Mouse (Mus musculus): ENCODE data around the gene Nexn.
"Not testable (repeated sequence)": the region's sequence is repeated elsewhere in the genome, so short reads cannot be mapped to it uniquely, and the experiment has no call there.

Nexn gene

GRCm38 (mm10) chr3:152231333-152232100, 34.6 kb downstream of the Nexn start:
- no peak for DNase-seq

GRCm38 (mm10) chr3:152229271-152229670, 36.9 kb downstream of the Nexn start:
- no peak for DNase-seq

- no peak for DNase-seq
Measured at GRCm38 (mm10) chr3:152228843-152229242, 37.3 kb downstream of the Nexn start.

- DNase-seq, result no peak
Measured at GRCm38 (mm10) chr3:152225906-152226305, 40.2 kb downstream of the Nexn start.

GRCm38 (mm10) chr3:152224918-152225317, 41.2 kb downstream of the Nexn start:
- no peak for DNase-seq

GRCm38 (mm10) chr3:152213416-152213815, 52.7 kb downstream of the Nexn start:
- no peak for DNase-seq

GRCm38 (mm10) chr3:152211731-152212279, 54.3 kb downstream of the Nexn start:
- DNase-seq, result no peak

GRCm38 (mm10) chr3:152210728-152211391, 55.3 kb downstream of the Nexn start:
- DNase-seq, result peak; percentile 73 to 86

- peak; percentile 100 for DNase-seq
Measured at GRCm38 (mm10) chr3:152209967-152210634, 56.0 kb downstream of the Nexn start, which contains the start of the genes Dnajb4 and Fubp1. Gene Dnajb4 (minus strand): TSS chr3:152210302. Gene Fubp1 (plus strand): TSS chr3:152210422.

- no peak for DNase-seq
Measured at GRCm38 (mm10) chr3:152209177-152209966, 56.8 kb downstream of the Nexn start.

- no peak for DNase-seq
Measured at GRCm38 (mm10) chr3:152208096-152208885, 57.9 kb downstream of the Nexn start.

- DNase-seq, result no peak
Measured at GRCm38 (mm10) chr3:152207156-152207555, 59.0 kb downstream of the Nexn start.

GRCm38 (mm10) chr3:152204577-152204976, 61.6 kb downstream of the Nexn start:
- DNase-seq, result no peak

- DNase-seq, result no peak
Measured at GRCm38 (mm10) chr3:152203996-152204395, 62.2 kb downstream of the Nexn start.

- DNase-seq, result no peak
Measured at GRCm38 (mm10) chr3:152203411-152203810, 62.7 kb downstream of the Nexn start.

- DNase-seq, result no peak
Measured at GRCm38 (mm10) chr3:152202942-152203341, 63.2 kb downstream of the Nexn start.

- DNase-seq, result no peak
Measured at GRCm38 (mm10) chr3:152201651-152202050, 64.5 kb downstream of the Nexn start.

GRCm38 (mm10) chr3:152201181-152201580, 65.0 kb downstream of the Nexn start:
- DNase-seq, result no peak

GRCm38 (mm10) chr3:152199125-152199524, 67.0 kb downstream of the Nexn start:
- DNase-seq, result no peak

- DNase-seq, result not testable (repeated sequence)
Measured at GRCm38 (mm10) chr3:152197246-152197645, 68.9 kb downstream of the Nexn start.

GRCm38 (mm10) chr3:152193635-152194097, 72.5 kb downstream of the Nexn start:
- peak; percentile 82 to 88 for DNase-seq

Measured in kidney, postnatal 4 days (tissue).